Mouse (Mus musculus) cerebellum, adult 2 months (tissue): ENCODE results near the gene Naga. TPM values are rescaled to one million over a fixed set of nuclear protein-coding genes. Genes with fewer than 3 reads are reported as not detected.
"Not testable (repeated sequence)": the region's sequence is repeated elsewhere in the genome, so short reads cannot be mapped to it uniquely, and the experiment has no call there.

Source experiments
- DNase-seq, 2 experiments: peaks; one replicate each; pipeline ENCODE4 v3.0.0; 2021
- H3K27ac ChIP-seq: fragments of 200-500 bp; 2 replicates; pipeline ENCODE4 v1.5.1; 2012; ENCODE audit warnings: low read length, control low read depth, inconsistent platforms; ENCODE audit not compliant: insufficient read depth
- H3K27me3 ChIP-seq: fragments of 200-500 bp; 2 replicates; pipeline ENCODE4 v1.6.1; 2012; ENCODE audit warnings: inconsistent platforms, mild to moderate bottlenecking, low read length, moderate library complexity; ENCODE audit not compliant: control insufficient read depth, insufficient read depth
- H3K4me1 ChIP-seq: fragments of 200-500 bp; 2 replicates; pipeline ENCODE4 v1.6.1; 2011; ENCODE audit warnings: low read length; ENCODE audit not compliant: control insufficient read depth, insufficient read depth
- H3K4me3 ChIP-seq: fragments of 200-500 bp; replicated peaks from 2 replicates; pipeline ENCODE3; 2011; ENCODE audit warnings: mild to moderate bottlenecking, low read depth, low read length, control low read depth; ENCODE audit not compliant: insufficient read depth
- CTCF ChIP-seq: fragments of 200-500 bp; IDR thresholded peaks from 2 replicates; pipeline ENCODE4 v1.5.1; 2011; ENCODE audit warnings: low read depth, mild to moderate bottlenecking, control low read depth, low read length, moderate library complexity, borderline replicate concordance; ENCODE audit not compliant: insufficient read depth
- POLR2A ChIP-seq: fragments of 200-500 bp; IDR thresholded peaks from 2 replicates; pipeline ENCODE4 v1.6.1; 2011; ENCODE audit warnings: low read length, control low read depth, borderline replicate concordance; ENCODE audit not compliant: insufficient read depth
- whole genome bisulfite sequencing: fragments of 180-500 bp; shearing (Covaris S2); methylation state at CpG from one replicate; pipeline ENCODE4 v1.1.7; 2018; 5-methylcytosine and 5-hydroxymethylcytosine counted together
- polyA plus RNA-seq: library from polyadenylated mRNA; depleted of rRNA; stranded (reverse); fragments of >200 nt; gene quantifications from 2 replicates; pipeline ENCODE4 v1.2.3, GENCODE M21; 2012

Gene Naga
- polyA plus RNA-seq, 1 experiment = 63.0 TPM

DNA sequence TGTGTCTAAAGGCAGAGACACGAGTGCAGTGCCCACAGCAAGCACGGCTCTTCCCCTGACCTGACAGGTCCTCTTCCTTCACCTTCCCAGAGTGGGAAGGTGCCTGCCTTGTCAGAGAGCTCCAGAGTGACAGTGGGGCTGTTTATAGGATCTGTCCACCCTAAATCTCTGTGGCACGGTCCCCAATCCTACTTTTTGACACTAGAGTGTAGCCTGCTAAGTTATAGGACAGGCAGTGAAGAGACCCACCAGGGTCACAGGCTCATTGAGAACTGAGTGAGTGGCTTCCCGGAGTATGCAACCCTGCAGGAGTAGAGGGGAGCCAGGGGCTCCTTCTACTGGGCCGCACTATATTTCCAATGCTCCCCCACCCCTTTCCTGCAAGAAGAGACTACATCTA, 39.0 kb upstream of the Naga start:
- DNase-seq = no peak
- no peaks in the 10 kb centered on the region for H3K4me1 ChIP-seq
- WGBS = 72% methylated on average over 5 of the region's 5 CpGs
- no peaks in the 10 kb centered on the region for H3K27me3 ChIP-seq
- peak overlapping the region; percentile 48; the same call in 1 of the 2 replicates for H3K27ac ChIP-seq
- TF ChIP-seq CTCF = no peak
- no peak for TF ChIP-seq POLR2A
- no peak overlapping the region for H3K4me3 ChIP-seq

DNA sequence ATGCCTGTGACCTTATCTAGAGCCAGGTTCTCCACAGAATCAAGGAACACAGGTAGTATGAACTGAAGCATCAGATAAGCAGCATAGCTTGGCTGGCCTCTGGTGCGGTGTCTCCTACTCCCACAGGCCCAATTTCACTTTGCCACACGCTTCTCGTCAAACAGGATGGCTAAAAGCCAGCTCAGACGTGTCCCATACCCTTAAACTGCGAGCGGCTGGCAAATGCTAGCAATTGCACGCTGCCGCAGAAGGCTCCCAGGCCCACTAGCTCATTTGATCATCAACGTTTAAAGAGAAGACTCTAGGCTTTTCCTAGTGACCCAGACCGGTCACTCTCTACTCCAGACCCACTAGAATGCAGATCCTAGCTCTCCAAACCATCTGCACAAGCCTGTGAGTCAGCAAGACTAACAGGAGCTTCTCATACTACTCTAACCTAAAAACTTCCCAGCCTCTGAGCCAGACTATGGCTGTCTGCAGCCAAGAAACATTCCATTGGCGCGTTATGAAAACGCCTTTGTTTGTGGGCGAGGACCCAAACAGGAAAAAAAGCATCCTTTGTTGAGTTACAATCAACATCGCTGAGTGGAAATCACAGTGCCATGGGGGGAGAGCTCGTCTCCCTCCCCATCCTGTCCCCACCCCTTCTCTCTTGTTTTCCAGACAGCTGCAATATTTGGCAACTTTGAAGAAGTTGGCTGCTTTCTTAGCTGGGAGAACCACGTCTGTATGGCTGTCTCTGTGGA, 37.8 kb upstream of the Naga start:
- H3K4me1 ChIP-seq = no peaks in the 10 kb centered on the region
- TF ChIP-seq CTCF (no peak), POLR2A (no peak)
- 28% methylated on average over 17 of the region's 17 CpGs for WGBS
- H3K4me3 ChIP-seq = no peak overlapping the region
- peak overlapping the region; percentile 59; the same call in 1 of the 2 replicates for H3K27ac ChIP-seq
- no peaks in the 10 kb centered on the region for H3K27me3 ChIP-seq
- DNase-seq = peak; percentile 17 to 54

GRCm38 (mm10) chr15:82375855-82376254, 37.1 kb upstream of the Naga start:
- 85% methylated on average over 9 of the region's 9 CpGs for WGBS

GRCm38 (mm10) chr15:82374437-82374836, 35.7 kb upstream of the Naga start:
- H3K27ac ChIP-seq = no peak overlapping the region
- H3K4me3 ChIP-seq = no peak overlapping the region
- H3K27me3 ChIP-seq = no peaks in the 10 kb centered on the region
- no peaks in the 10 kb centered on the region for H3K4me1 ChIP-seq
- WGBS = 62% methylated on average over 5 of the region's 5 CpGs
- no peak for DNase-seq
- TF ChIP-seq CTCF (no peak), POLR2A (no peak)

More at GRCm38 (mm10) chr15:82375855-82376254, 37.1 kb upstream of the Naga start:
- H3K27me3 ChIP-seq = no peaks in the 10 kb centered on the region
- H3K27ac ChIP-seq = no peak overlapping the region; the same call in 1 of the 2 replicates
- H3K4me3 ChIP-seq = no peak overlapping the region
- H3K4me1 ChIP-seq = no peaks in the 10 kb centered on the region
- DNase-seq = no peak
- no peak for TF ChIP-seq POLR2A
- no peak for TF ChIP-seq CTCF

DNA sequence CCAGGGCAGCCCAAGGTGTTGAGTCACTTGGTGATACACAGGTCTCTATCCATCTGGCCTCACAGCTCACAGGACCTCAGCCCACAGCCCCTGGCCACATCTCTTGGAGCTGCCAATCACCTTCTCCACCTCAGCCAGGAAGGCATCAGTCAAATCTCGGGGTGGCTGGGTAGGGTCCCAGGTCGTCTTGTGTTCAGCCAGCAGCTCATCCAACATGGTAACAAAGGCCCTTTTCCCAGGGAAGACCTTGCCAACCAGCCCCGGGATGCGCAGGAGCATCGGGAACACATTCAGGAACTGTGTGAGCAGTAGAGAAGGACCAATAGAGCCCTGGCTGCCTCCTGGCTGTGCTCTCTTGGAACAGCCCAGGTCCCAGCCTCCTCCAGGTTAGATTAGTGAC, 34.3 kb upstream of the Naga start:
- H3K27me3 ChIP-seq = no peaks in the 10 kb centered on the region
- TF ChIP-seq CTCF (no peak), POLR2A (no peak)
- no peaks in the 10 kb centered on the region for H3K4me1 ChIP-seq
- no peak overlapping the region for H3K4me3 ChIP-seq
- WGBS = 58% methylated on average over 5 of the region's 5 CpGs
- DNase-seq = no peak
- H3K27ac ChIP-seq = no peak overlapping the region

GRCm38 (mm10) chr15:82372446-82372845, 33.7 kb upstream of the Naga start:
- no peak for TF ChIP-seq CTCF
- Histone ChIP-seq H3K4me3 (no peak overlapping the region), H3K4me1 (no peaks in the 10 kb centered on the region), H3K27me3 (no peaks in the 10 kb centered on the region), H3K27ac (no peak overlapping the region)
- 93% methylated on average over 6 of the region's 6 CpGs for WGBS
- DNase-seq = no peak

DNA sequence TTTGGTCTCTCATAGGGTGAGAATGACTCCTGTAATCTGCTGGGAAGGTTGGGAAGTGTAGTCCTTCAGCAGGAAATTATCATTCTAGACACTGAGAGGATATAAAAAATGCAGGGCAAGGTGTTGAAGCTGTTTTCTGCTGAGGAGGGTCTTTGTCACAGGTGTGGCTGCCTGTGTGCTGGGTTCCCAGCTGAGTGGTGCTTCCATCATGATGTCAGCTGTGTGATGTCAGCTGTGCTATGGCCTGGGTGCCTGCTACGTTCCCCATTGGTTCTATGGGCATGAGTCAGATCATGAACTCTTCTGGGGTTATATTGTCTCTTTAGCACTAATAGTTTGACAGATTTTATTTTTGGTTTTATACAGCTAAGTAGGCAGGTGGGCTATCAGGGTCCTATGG, 30.1 kb upstream of the Naga start:
- TF ChIP-seq POLR2A = no peak
- no peak for TF ChIP-seq CTCF
- Histone ChIP-seq H3K27ac (no peak overlapping the region), H3K27me3 (no peaks in the 10 kb centered on the region), H3K4me1 (no peaks in the 10 kb centered on the region), H3K4me3 (no peak overlapping the region)
- DNase-seq = no peak
- 81% methylated on average over 1 of the region's 1 CpGs for WGBS

DNA sequence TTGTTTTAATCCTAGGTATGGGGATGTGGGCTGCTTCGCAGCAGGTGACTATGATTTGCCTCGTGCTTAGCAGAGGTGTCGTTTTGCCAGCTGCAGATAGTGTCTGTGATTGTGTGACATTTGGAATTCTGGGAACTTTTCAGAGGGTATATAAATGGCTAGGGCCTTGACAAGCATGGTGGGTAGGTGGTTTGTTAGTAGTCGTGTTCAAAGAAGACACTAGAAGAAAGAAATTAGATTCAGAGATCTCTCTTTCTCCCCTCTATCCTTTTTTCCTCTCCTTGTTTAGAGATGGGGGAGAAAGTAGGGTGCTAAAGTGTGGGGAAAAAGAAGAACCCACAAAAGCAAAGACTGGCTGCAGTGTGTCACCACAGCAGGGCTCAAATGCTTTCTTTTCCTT, 29.4 kb upstream of the Naga start:
- TF ChIP-seq CTCF (no peak), POLR2A (no peak)
- no peak for DNase-seq

DNA sequence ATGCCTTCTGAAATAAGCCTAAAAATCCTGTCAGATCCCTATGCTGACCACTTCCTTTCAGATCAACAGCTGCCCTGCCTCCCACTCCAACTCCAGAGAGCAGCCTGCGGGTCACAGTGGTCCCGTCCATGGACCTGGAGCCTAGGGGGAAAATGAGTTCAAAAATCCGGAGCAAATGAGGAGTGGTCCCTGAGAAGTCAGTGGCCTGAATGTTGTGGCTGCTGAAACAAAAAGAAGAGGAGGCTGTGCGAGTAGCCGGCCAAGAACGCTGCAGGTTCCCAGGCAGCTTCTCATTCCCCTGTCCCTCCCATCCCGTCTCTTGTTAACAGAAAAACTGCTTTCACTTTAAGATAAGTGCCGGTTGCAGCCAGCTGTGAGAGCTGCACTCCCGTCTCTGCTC, 25.8 kb upstream of the Naga start:
- H3K4me3 ChIP-seq, H3K27ac ChIP-seq, H3K27me3 ChIP-seq, DNase-seq, H3K4me1 ChIP-seq: not testable (repeated sequence)
- 41% methylated on average over 7 of the region's 9 CpGs for WGBS

More for the DNA sequence above, 29.4 kb upstream of the Naga start:
- no peaks in the 10 kb centered on the region for H3K4me1 ChIP-seq
- H3K27me3 ChIP-seq = no peaks in the 10 kb centered on the region
- no peak overlapping the region for H3K27ac ChIP-seq
- no peak overlapping the region for H3K4me3 ChIP-seq
- WGBS = 90% methylated on average over 4 of the region's 4 CpGs

GRCm38 (mm10) chr15:82363801-82364200, 25.1 kb upstream of the Naga start:
- H3K27ac ChIP-seq, H3K4me3 ChIP-seq, H3K27me3 ChIP-seq, DNase-seq, H3K4me1 ChIP-seq: not testable (repeated sequence)
- 73% methylated on average over 9 of the region's 12 CpGs for WGBS
